Mouse (Mus musculus) spleen, postnatal 4 days (tissue): ENCODE measurements around the gene Pde4d.

ENCODE experiments used
- DNase-seq, 2 experiments: peaks; one replicate each; pipeline ENCODE4 v3.0.0; 2022; ENCODE audit warnings: low spot score in 2 of 2

The Pde4d gene

GRCm38 (mm10) chr13:108596938-108597337 is 147.2 kb downstream of the Pde4d start:
- DNase-seq: no peak

DNA sequence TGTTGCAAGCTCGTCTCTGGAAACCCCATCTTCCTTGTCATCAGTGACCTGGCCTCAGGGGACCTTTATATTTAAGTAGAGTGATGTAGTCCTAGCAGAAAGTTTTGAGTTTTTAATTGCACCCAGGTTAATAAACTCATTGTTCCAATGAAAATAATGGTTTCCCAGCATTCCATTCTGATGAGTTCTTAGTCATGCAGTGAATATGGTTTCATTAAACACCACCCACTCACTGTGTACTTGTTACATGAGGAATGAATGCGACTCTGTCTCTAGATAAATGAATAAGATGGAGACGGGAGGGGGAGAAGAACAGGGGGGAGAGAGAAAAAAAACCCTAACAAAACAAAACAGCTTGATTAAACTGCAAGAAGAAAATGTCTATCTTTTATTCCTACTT is 148.9 kb downstream of the Pde4d start:
- DNase-seq: no peak

GRCm38 (mm10) chr13:108599186-108599900 is 149.6 kb downstream of the Pde4d start:
- no peak for DNase-seq

DNA sequence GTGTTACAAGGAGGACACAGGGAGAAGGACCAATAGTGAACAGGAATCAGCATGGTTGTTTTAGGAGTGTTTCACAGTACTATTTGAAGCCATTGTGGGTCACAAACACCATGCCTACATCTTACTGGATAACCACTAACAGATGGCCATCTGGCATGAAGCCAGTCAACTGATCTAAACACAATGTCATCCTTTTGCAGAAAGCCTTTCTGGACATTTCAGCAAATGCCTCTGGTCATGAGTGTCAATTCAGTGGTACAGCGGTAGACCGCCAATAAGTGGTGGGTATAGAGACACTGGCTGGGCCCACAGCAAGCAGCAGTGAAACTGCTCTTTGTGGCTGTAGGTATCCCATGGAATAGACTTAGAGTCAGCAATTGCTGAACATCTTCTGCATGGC is 151.3 kb downstream of the Pde4d start:
- no peak for DNase-seq

DNA sequence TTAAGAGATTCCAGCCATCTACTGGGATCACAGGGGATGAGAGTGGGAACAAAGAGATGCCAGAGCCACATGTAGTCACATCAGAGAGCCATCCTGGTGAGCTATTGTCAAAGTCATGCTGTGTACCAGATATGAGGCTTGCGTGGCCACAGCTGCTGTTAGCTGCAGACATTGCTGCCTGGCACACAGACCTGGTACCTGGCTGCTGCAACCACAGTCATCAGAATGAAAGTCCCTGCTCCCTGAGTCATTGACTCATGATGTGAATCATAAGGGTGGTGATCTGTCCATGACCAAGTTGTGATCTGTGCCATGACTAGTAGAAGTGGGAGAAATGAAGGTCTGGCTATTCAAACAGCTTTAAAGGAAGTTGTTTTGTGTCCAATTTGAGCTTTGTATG is 153.8 kb downstream of the Pde4d start:
- no peak for DNase-seq

DNA sequence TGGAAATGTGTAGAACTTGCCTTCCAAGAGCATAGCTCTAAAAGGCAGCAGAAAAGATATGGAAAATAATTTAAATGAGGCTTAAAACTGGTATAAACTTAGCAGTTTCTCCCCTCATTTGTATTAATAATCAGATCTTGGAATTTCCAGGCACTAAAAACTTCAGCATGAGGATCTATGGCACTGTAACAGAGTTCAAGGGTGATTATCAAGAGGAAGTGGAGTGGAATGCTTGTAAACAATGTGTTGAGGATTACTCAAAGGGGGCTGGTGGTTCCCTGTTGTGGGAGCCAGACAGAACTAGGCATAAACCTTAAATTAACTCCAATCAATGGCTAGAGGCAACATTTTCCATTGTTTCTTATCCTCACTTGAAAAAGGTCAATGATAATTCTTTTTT is 154.5 kb downstream of the Pde4d start:
- DNase-seq: no peak

DNA sequence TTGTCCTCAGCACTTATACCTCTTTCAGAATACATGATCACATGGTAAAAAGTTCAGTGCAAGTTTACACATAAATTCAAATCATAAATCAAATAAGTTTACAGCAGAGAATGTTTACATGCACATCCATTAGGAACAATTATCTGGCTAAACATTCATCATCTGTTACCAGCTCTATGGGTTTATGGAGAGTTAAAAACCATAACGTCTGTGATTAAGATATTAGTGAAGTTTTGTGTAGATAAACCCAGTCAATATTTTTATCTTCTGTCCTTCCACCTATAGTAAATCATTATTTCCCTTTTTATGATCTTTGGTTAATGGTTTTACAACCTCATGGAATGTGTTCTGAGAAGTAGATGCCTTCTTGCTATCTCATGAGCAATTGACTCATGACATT is 168.5 kb downstream of the Pde4d start:
- DNase-seq: no peak

GRCm38 (mm10) chr13:108622681-108623080 is 172.9 kb downstream of the Pde4d start:
- DNase-seq: no peak

DNA sequence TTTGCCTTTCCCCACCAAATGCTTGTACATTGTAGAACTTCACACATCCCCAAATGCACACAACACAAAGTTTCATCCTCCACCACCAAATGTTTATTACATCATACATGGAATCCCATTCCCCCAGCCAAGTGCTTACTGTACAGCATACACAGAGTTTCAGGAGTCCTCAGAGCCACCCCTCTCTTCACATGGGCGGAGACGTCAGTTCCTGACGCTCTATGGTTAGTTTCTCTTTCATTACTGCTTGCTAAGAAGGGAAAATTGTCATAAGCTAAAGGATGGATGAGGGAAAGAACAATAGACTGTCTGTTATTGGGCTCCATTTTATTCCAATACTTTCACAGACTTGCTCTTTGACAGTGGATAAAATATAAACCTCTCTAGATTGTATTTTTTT is 174.2 kb downstream of the Pde4d start:
- DNase-seq: no peak

DNA sequence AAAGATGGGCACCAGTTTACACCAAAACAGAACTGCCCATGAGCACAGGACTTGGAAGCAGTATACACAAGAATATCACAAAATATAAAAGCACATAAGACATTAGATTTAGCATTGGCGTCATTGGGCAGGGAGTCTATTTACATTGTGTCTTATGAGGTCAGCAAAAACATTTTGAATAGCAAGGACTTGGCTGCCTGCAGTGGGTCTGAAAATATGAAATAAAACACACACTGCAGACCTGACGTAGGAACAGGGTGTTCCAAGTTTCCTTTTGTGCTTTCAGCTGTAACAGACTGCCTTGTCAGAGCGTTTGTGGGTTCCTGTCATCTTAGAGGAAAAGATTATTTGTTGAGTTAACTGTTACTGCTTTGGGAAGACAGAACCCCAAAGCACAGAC is 176.4 kb downstream of the Pde4d start:
- DNase-seq: no peak

DNA sequence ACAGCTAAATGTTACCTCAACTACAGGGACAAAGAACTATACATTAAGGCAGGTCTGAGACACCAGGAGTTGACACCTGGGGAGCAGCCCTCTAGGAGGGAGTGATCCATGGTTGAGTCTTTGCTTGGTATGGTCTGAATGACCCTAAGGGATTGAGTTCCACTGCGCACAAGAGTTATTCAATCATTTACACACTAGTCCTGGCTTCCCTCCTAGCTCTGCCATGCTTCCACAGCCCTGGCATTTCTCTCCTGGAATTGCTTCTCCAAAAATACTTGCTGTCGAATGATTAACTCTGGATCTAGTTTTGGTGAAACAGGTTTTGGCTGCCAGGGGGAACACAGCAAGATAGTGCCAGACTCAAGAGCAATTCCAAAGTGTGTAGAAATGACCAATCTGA is 178.8 kb downstream of the Pde4d start:
- no peak for DNase-seq

GRCm38 (mm10) chr13:108630576-108630975 is 180.8 kb downstream of the Pde4d start:
- no peak for DNase-seq

DNA sequence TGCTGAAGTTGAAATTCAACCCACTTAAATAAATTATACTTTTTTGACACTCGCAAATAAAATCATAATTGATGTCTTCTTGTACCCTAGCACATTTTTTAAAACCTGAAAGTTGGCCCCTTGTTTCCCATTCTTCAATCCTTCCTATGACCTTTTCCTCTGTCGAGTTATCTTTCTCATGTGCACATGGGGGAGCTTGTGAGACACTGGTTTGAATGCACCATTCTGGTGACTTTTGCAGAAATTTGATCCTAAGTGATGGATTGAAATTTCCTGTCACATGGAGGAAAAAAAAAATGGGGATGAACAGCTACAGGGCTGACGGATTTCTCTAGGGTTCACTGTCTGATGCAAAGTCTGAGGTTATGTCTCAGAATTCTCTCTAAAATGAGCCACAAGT is 181.5 kb downstream of the Pde4d start:
- DNase-seq: no peak

DNA sequence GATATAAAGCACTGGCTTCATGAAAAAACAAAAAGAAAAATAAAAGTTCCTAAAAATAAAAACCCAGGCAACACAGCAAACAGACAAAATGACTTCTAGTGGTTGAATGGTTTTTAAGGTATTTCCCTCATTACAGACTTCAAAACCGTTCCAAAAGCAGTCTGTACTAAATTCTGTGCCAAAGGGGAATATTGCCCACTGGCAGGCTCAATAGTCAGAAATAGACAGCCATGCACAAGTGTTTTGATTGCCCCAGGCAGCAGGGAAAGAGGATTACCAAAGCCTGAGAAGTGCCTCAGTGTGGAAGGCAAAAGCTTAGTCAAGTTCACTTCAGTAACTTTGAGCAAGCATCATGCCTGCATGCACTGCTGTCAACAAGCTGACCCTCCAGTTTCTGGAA is 186.8 kb downstream of the Pde4d start:
- no peak for DNase-seq

GRCm38 (mm10) chr13:108642259-108642658 is 192.5 kb downstream of the Pde4d start:
- DNase-seq: no peak

DNA sequence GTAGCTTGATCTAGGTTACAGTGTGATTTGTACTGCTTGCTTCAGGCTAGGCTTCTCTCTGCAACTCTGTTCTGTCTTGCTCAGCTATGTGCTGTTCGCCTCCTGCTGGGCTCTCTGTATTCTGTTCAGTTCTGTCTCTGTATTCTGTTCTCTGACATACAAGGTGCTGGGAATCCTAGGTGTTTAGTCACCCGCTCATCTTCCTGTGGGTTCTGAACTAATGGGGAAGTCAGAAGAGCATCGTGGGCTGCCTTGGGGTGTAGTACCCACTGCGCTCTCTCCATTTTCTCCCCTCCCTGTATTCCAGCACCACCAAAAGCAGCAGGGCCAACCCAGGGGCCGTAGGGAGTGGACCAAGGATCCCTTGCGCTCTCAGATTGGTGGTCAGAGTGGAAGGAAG is 197.1 kb downstream of the Pde4d start:
- DNase-seq: no peak

DNA sequence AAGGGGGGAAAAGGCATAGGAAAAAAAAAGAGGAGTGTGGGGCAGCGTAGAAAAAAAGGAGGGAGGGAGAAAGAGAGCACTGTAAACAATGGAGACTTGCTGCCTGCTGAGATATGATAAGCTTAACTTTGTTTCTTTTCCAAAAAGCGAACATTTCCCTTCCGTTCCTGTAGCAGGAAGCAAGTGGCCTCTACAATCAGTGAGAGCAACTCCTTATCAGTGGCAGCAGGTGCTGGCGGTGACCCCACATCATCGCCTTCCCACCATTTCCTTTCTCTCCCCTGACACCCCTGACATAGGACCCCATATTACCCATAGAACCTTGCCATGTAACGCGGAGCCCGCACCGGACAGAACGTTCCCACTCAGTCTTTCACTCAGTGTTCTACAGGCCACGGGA is 197.5 kb downstream of the Pde4d start:
- no peak for DNase-seq

DNA sequence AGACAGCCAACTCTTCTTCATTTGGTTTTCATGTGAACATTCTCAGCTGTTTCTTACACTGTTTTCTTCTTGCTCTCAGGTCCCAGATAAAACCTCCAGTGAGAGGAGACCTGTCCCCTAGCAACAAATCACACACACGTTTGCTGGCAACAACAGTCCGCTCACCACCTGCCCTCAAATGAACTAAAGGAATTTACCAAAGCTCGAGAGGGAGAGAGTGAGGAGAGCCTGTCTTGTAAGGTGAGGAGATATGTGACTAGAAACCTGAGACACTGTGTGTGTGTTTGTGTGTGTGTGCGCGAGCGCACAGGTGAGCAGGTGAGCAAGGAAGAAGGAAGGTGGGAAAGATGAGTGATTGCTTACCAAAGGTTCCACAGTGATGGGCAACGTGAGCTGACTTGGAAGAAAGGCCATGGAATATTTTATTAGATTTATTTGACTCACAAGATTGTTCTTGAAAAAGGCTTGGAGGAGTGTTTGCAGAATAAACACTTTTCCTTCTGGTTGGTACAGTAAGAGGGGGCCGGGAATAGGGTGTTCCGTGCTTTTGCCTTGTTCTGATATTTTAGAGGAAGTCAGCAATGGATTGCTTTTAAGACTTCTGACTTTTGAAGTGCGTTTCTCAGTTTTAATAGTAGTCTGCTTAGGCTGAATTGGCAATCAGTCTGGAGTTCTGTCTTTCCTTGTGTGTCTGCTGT is 204.4 kb downstream of the Pde4d start:
- no peak for DNase-seq

GRCm38 (mm10) chr13:108666579-108666978 is 216.8 kb downstream of the Pde4d start:
- no peak for DNase-seq

DNA sequence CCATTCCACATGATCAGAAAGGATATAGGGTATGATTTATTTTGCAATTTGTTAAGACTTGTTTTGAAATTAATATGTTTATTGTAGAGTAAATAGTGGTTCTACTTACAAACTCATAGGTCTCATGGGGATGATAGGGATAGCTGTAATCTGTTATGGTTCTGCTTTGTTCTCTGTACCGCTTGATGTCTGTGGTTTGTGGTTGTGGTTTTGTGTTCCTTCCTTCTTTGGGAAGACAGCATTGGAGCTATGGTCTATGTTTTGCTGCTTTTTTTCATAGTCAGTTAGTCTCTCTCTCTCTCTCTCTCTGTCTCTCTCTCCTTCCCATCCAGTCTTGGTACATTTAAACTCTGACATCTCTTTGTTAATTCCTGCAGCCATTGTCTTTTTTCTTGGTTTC is 217.3 kb downstream of the Pde4d start:
- no peak for DNase-seq

- DNase-seq: no peak
Measured at GRCm38 (mm10) chr13:108677056-108677455, 227.3 kb downstream of the Pde4d start.

GRCm38 (mm10) chr13:108683018-108683417 is 233.3 kb downstream of the Pde4d start:
- no peak for DNase-seq

DNA sequence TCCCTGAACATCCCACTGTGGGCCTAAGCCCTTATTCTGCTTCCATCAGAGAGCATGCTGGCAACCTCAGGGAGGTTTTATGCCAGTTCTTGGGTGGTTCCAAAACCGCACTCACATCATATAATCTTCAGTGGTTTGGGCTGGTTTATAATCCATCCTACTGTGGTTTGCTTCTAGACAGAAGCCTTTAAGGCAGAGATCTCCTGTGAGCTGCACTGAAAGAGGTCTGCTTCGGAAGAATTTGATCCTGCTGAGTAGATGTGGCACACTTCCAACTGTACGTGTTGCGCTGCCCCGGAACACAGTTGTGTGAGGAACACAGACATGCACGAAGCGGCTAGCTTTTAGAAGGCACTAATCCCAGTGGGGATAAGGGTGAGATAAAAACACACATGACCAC is 236.1 kb downstream of the Pde4d start:
- no peak for DNase-seq

GRCm38 (mm10) chr13:108686262-108686661 is 236.5 kb downstream of the Pde4d start:
- no peak for DNase-seq
